Mouse (Mus musculus) lung, postnatal 0 days (tissue): ENCODE measurements around the gene Caprin2.

Experiments used
- CTCF ChIP-seq: IDR thresholded peaks from 2 replicates; pipeline ENCODE4 v1.5.1; 2016; ENCODE audit warnings: antibody characterized with exemption, mild to moderate bottlenecking
- EP300 ChIP-seq: IDR thresholded peaks from 2 replicates; pipeline ENCODE4 v1.6.1; 2016; ENCODE audit warnings: antibody characterized with exemption, mild to moderate bottlenecking, control low read depth

DNA sequence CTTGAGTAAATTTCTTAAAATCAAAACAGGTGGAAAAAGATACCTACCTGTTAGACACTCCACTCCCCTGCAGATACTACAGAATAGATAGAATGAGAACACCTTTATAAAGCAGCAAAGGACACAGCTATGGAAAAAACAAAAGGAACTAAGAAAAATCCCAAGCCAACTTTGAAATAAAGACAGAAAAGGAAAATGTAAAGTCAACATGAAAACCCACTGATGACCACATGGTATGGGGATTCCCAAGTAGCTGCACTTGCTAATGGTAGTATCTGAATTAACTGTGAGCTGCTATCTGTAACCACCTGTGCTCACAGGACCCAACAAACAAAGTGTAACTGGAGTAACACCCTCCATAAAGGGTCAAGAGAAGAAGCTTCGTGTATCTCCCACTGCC is 41.7 kb upstream of the Caprin2 start:
- TF ChIP-seq CTCF, result no peak
- TF ChIP-seq EP300, result no peak
